Mouse (Mus musculus): ENCODE results near the gene Mobp. TPM values are rescaled to one million over a fixed set of nuclear protein-coding genes. Genes with fewer than 3 reads are reported as not detected.

Mobp gene
- polyA plus RNA-seq, 1 experiment from 2014 or later: not detected

DNA sequence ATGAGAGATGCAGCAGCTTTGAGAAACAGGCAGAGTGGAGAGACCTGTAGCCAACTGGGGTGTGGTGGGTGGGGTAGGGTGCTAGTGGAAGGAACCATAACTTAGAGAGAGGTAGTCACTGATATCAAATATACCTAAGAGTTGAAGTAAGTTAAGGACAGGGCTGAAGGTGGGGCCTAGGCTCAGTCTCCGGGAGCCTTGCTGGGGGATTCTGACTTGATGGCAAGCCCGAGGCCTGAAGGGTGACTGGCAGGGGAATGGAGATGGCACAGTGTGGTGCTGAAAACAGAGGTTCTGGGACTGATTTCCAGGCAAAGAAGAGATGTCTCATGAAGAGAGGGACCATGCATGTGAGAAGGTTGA is 34.7 kb upstream of the Mobp start:
- no peak for ATAC-seq
- no peak overlapping the region for H3K27ac ChIP-seq (ENCODE audit: low read length)

DNA sequence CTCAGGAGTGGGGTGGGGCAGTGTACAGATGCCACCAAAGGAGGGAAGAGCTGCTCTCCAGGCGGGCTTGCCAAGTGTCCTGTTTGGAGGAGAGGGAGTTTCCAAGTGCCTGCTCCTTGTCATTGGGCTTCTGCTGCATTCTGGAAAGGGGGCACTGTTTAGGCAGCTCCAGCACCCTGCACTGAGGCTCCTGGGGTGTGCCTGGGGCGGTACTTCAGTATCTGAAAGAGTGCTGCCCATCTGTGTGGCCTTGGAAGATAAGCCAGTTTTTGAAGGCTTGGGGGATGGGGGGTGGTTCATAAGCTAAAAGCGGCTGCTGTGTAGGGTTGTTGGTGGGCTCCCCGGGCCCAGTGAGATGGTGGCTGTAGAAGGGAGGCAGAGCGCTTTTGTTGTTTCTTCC is 33.9 kb upstream of the Mobp start:
- Histone ChIP-seq H3K27ac (ENCODE audit: low read length) (peak overlapping the region; percentile 55), H3K36me3 (ENCODE audit: control insufficient read depth, insufficient read depth, low read length) (0 out of 2 replicates have a peak, but pooled peaks cover 3% of the 10 kb centered on the region), H3K9ac (ENCODE audit: low read depth, low read length) (0 out of 2 replicates have a peak overlapping the region, but pooled peaks have one; percentile 19), H3K4me3 (ENCODE audit: low read length) (no peak overlapping the region), H3K4me1 (ENCODE audit: control insufficient read depth, insufficient read depth, low read length) (peaks cover 13% of the 10 kb centered on the region), H3K4me2 (ENCODE audit: low read depth, low read length) (no peak overlapping the region), H3K9me3 (ENCODE audit: control insufficient read depth, low read length) (no peaks in the 10 kb centered on the region), H3K27me3 (replicated peaks; ENCODE audit: control insufficient read depth, insufficient read depth, low read length) (no peaks in the 10 kb centered on the region)
- 75% methylated on average over 5 of the region's 5 CpGs for WGBS
- ATAC-seq: peak; percentile 61

More for the DNA sequence above, 34.7 kb upstream of the Mobp start:
- H3K27me3 ChIP-seq (replicated peaks; ENCODE audit: control insufficient read depth, insufficient read depth, low read length): no peaks in the 10 kb centered on the region
- no peaks in the 10 kb centered on the region for H3K9me3 ChIP-seq (ENCODE audit: control insufficient read depth, low read length)
- 86% methylated on average over 2 of the region's 2 CpGs for WGBS
- no peak overlapping the region for H3K4me2 ChIP-seq (ENCODE audit: low read depth, low read length)
- H3K4me1 ChIP-seq (ENCODE audit: control insufficient read depth, insufficient read depth, low read length): peaks cover 13% of the 10 kb centered on the region
- H3K4me3 ChIP-seq (ENCODE audit: low read length): no peak overlapping the region
- H3K9ac ChIP-seq (ENCODE audit: low read depth, low read length): no peak overlapping the region
- 0 out of 2 replicates have a peak, but pooled peaks cover 2% of the 10 kb centered on the region for H3K36me3 ChIP-seq (ENCODE audit: control insufficient read depth, insufficient read depth, low read length)

DNA sequence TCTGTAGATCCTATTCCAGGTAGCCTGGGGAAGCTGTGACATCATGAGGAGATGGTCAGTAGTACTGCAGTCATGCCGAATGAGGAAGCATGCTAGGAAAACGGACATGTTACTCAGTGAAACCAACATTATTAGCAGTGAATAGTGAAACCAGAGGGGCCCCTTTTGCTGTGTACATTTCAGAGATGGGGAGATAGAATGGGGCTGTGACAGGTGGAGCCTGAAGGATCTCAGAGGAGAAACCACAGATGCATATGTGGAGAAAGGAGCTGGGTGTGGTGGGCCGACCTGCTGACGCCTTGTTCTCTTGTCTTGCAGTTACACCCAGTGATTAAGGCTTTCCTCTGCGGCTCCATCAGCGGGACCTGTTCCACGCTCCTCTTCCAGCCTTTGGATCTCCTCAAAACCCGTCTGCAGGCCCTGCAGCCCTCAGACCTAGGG is 33.3 kb upstream of the Mobp start:
- peak; percentile 69 for ATAC-seq
- Histone ChIP-seq H3K9ac (ENCODE audit: low read depth, low read length) (peak overlapping the region; percentile 1; the same call in 1 of the 2 replicates), H3K9me3 (ENCODE audit: control insufficient read depth, low read length) (no peaks in the 10 kb centered on the region), H3K4me1 (ENCODE audit: control insufficient read depth, insufficient read depth, low read length) (peaks cover 11% of the 10 kb centered on the region), H3K4me3 (ENCODE audit: low read length) (no peak overlapping the region), H3K4me2 (ENCODE audit: low read depth, low read length) (no peak overlapping the region), H3K36me3 (ENCODE audit: control insufficient read depth, insufficient read depth, low read length) (0 out of 2 replicates have a peak, but pooled peaks cover 3% of the 10 kb centered on the region), H3K27me3 (replicated peaks; ENCODE audit: control insufficient read depth, insufficient read depth, low read length) (no peaks in the 10 kb centered on the region), H3K27ac (ENCODE audit: low read length) (peak overlapping the region; percentile 55)
- 66% methylated on average over 8 of the region's 8 CpGs for WGBS

DNA sequence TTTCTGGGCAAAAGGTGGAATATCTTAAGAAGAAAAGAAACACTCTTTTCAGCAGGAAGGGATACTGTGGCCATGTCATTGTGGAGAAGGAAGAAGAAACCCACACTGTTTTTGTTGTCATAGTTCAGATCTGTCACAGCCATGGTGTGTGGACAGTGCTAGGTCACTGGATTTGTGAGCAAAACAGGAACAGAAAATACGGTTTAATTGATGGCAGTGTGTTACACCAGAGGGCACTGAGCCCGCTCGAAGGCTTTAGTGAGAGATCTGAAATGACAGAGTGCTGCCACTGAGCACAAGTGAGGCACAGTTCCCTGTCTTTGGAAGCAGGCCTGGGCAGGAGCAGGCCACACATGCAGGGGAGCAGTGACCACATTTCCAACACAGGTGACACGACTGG is 31.3 kb upstream of the Mobp start:
- Histone ChIP-seq H3K4me1 (ENCODE audit: control insufficient read depth, insufficient read depth, low read length) (peaks cover 10% of the 10 kb centered on the region; the same call in 1 of the 2 replicates), H3K4me3 (ENCODE audit: low read length) (no peak overlapping the region), H3K27ac (ENCODE audit: low read length) (no peak overlapping the region), H3K9ac (ENCODE audit: low read depth, low read length) (no peak overlapping the region), H3K4me2 (ENCODE audit: low read depth, low read length) (no peak overlapping the region), H3K36me3 (ENCODE audit: control insufficient read depth, insufficient read depth, low read length) (0 out of 2 replicates have a peak, but pooled peaks cover 9% of the 10 kb centered on the region), H3K27me3 (replicated peaks; ENCODE audit: control insufficient read depth, insufficient read depth, low read length) (no peaks in the 10 kb centered on the region), H3K9me3 (ENCODE audit: control insufficient read depth, low read length) (no peaks in the 10 kb centered on the region)
- no peak for ATAC-seq
- 89% methylated on average over 4 of the region's 4 CpGs for WGBS

DNA sequence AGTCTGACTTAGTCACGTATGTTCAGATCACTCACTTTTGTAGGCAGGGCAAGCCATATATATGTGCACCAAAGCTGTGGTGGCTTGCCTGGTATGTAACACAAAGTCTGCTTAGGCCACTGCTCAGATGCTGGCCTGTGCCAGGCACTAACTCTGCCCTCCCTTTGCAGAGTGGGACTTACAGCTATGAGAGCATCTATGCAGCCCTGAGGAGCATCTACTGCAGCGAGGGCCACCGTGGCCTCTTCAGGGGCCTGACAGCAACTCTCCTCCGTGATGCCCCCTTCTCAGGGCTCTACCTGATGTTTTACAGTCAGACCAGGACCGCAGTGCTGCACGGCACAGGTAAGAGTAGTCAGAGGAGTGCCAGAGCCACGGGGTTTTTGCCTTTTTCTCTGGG is 29.0 kb upstream of the Mobp start:
- no peak overlapping the region for H3K4me2 ChIP-seq (ENCODE audit: low read depth, low read length)
- no peak overlapping the region for H3K4me3 ChIP-seq (ENCODE audit: low read length)
- peaks cover 8% of the 10 kb centered on the region; the same call in 1 of the 2 replicates for H3K4me1 ChIP-seq (ENCODE audit: control insufficient read depth, insufficient read depth, low read length)
- H3K9me3 ChIP-seq (ENCODE audit: control insufficient read depth, low read length): no peaks in the 10 kb centered on the region
- H3K27me3 ChIP-seq (replicated peaks; ENCODE audit: control insufficient read depth, insufficient read depth, low read length): no peaks in the 10 kb centered on the region
- no peak overlapping the region for H3K9ac ChIP-seq (ENCODE audit: low read depth, low read length)
- no peak for ATAC-seq
- WGBS: 87% methylated on average over 7 of the region's 7 CpGs
- no peak overlapping the region for H3K27ac ChIP-seq (ENCODE audit: low read length)
- H3K36me3 ChIP-seq (ENCODE audit: control insufficient read depth, insufficient read depth, low read length): 0 out of 2 replicates have a peak, but pooled peaks cover 9% of the 10 kb centered on the region

DNA sequence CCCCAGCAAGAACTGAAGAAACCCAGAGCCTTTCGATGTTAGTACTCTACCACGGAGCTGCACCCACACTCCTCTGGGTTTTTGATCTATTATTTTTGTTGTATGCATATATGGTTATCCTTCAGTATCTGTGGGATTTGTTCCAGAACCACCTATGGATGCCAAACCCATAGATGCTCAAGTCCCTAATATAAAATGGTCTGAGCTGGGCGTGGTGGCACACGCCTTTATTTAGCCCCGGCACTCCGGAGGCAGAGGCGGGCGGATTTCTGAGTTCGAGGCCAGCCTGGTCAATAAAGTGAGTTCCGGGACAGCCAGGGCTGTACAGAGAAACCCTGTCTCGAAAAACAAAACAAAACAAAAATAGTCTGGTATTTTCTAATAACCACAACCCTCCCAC is 22.6 kb upstream of the Mobp start:
- peak; percentile 10 for ATAC-seq
- no peaks in the 10 kb centered on the region for H3K9me3 ChIP-seq (ENCODE audit: control insufficient read depth, low read length)
- peak overlapping the region; percentile 69 for H3K9ac ChIP-seq (ENCODE audit: low read depth, low read length)
- 46% methylated on average over 11 of the region's 11 CpGs for WGBS
- H3K27ac ChIP-seq (ENCODE audit: low read length): no peak overlapping the region; the same call in 1 of the 2 replicates
- H3K36me3 ChIP-seq (ENCODE audit: control insufficient read depth, insufficient read depth, low read length): peaks cover 14% of the 10 kb centered on the region
- H3K4me2 ChIP-seq (ENCODE audit: low read depth, low read length): peak overlapping the region; percentile 55
- peaks cover 12% of the 10 kb centered on the region for H3K4me1 ChIP-seq (ENCODE audit: control insufficient read depth, insufficient read depth, low read length)
- H3K4me3 ChIP-seq (ENCODE audit: low read length): peak overlapping the region; percentile 47
- H3K27me3 ChIP-seq (replicated peaks; ENCODE audit: control insufficient read depth, insufficient read depth, low read length): no peaks in the 10 kb centered on the region

DNA sequence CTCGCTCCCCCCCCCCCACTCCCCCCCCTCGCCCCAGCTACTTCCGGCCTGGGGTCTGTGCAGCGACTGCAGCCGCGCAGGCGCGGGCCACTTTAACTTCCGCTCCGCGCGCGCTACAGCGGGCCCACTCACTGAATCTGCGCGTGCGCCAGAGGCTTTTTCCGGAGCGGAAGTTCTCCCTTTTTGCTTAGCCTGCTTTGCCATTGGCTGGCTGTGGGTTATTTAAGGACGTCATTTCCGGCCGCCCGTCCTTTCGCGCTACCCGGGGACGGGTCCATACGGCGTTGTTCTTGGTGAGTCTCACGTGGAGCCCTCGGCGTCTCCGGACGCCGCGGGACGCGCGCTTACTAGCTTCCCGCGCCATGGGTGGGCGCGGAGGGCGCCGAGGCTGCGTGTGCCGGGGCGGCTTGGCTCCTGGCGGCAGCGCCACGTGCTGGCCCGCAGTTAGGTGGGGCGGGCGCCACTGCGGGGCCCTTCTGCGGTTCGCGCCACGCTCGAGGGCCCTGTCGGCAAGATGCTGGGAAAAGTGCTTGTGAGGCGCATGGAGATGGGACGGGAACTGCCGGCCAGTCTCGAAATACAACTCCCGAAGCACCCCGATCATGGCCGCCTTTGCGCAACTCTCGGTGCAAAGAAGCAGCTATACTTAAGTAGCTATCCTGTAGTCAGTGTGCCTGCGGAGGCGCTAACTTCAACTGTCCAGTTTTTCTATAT is 21.8 kb upstream of the Mobp start, which contains the start of gene Rpsa:
TSS of gene Rpsa (plus strand) at position 152 of the 714 bp plus-strand sequence.
- Histone ChIP-seq H3K4me3 (ENCODE audit: low read length) (peak within 1 kb of the TSS; percentile 88), H3K9ac (ENCODE audit: low read depth, low read length) (peak within 1 kb of the TSS; percentile 95), H3K9me3 (ENCODE audit: control insufficient read depth, low read length) (no peaks in the 10 kb centered on the region), H3K4me2 (ENCODE audit: low read depth, low read length) (peak within 1 kb of the TSS; percentile 63), H3K36me3 (ENCODE audit: control insufficient read depth, insufficient read depth, low read length) (peaks cover 12% of the 10 kb centered on the region), H3K27me3 (replicated peaks; ENCODE audit: control insufficient read depth, insufficient read depth, low read length) (no peaks in the 10 kb centered on the region), H3K27ac (ENCODE audit: low read length) (peak within 1 kb of the TSS; percentile 88), H3K4me1 (ENCODE audit: control insufficient read depth, insufficient read depth, low read length) (peaks cover 12% of the 10 kb centered on the region)
- peak; percentile 97 for ATAC-seq
- under 1% methylated on average over 71 of the region's 72 CpGs for whole genome bisulfite sequencing

DNA sequence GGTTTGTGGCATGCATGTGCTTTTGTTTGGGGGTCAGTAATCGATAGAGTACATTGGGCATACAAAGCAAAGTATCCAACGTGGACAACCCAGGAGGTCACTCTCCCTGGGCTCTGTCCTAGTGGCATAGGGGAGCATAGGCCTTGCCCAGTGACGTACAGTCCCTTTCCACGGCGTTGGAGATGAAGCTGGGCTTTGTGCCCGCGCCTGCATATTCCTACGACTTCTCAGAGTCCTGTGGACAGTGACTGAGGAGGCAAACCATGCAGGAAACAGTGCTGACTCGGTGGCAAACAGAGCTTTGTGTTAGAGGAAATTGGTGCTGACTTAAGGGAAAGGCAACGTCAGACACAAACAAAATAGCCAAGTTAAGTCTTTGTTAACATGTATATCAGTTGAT is 20.2 kb upstream of the Mobp start:
- H3K27me3 ChIP-seq (replicated peaks; ENCODE audit: control insufficient read depth, insufficient read depth, low read length): no peaks in the 10 kb centered on the region
- H3K4me3 ChIP-seq (ENCODE audit: low read length): peak overlapping the region; percentile 88
- peak overlapping the region; percentile 29; the same call in 1 of the 2 replicates for H3K27ac ChIP-seq (ENCODE audit: low read length)
- no peak for ATAC-seq
- peaks cover 12% of the 10 kb centered on the region for H3K4me1 ChIP-seq (ENCODE audit: control insufficient read depth, insufficient read depth, low read length)
- peak overlapping the region; percentile 95 for H3K9ac ChIP-seq (ENCODE audit: low read depth, low read length)
- peak overlapping the region; percentile 63 for H3K4me2 ChIP-seq (ENCODE audit: low read depth, low read length)
- H3K36me3 ChIP-seq (ENCODE audit: control insufficient read depth, insufficient read depth, low read length): peaks cover 12% of the 10 kb centered on the region
- no peaks in the 10 kb centered on the region for H3K9me3 ChIP-seq (ENCODE audit: control insufficient read depth, low read length)
- WGBS: 63% methylated on average over 10 of the region's 10 CpGs

DNA sequence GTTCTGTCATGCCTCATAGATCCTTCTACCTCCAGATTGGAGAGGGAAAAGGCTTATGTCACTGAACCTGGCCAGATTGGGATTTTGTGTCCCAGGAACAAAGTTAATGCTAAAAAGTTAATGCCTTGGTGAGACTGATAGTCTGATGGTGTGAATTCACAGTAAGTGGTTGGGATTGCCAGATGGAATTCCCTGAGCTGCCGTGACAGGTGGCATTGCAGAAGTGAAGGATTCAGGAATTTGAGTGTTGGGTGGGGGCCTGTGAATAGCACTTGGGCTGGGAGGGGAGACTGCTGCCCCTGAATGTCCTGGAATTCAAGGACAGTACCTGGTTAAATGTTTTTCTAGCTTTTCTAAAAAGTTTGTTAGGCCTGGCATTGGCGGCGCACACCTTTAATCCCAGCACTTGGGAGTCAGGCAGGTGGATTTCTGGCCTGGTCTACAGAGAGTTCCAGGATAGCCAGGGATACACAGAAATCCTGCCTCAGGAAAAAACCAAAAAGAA is 17.7 kb upstream of the Mobp start:
- 79% methylated on average over 3 of the region's 3 CpGs for WGBS
- Histone ChIP-seq H3K9ac (ENCODE audit: low read depth, low read length) (no peak overlapping the region), H3K4me3 (ENCODE audit: low read length) (no peak overlapping the region), H3K9me3 (ENCODE audit: control insufficient read depth, low read length) (no peaks in the 10 kb centered on the region), H3K27me3 (replicated peaks; ENCODE audit: control insufficient read depth, insufficient read depth, low read length) (no peaks in the 10 kb centered on the region), H3K27ac (ENCODE audit: low read length) (no peak overlapping the region), H3K4me1 (ENCODE audit: control insufficient read depth, insufficient read depth, low read length) (peaks cover 12% of the 10 kb centered on the region), H3K36me3 (ENCODE audit: control insufficient read depth, insufficient read depth, low read length) (peaks cover 12% of the 10 kb centered on the region), H3K4me2 (ENCODE audit: low read depth, low read length) (no peak overlapping the region)
- ATAC-seq: no peak
